Mouse (Mus musculus) Patski (cell line): ENCODE data around the gene Lpar5. TPM values are rescaled to one million over a fixed set of nuclear protein-coding genes. Genes with fewer than 3 reads are reported as not detected.
A peak's percentile ranks its signal among the peaks of the same experiment; 100 is the strongest.

Source experiments
- ATAC-seq: fragments of 100-300 bp; one replicate; pipeline ENCODE4 v1.8.0; 2021
- CTCF ChIA-PET: fragments of 350-600 bp; sonication (Branson Sonifier 250); formaldehyde crosslinking; loops from one replicate; lab custom pipeline; 2022; ENCODE audit warnings: inconsistent platforms; lab: Charles Lee
- POLR2A ChIA-PET: fragments of 350-600 bp; sonication (Branson Sonifier 250); formaldehyde crosslinking; loops from one replicate; lab custom pipeline; 2022; ENCODE audit warnings: antibody characterized with exemption, inconsistent platforms; lab: Charles Lee
- DNase-seq: peaks from one replicate; pipeline ENCODE4 v3.0.0-alpha.2; 2011; ENCODE audit warnings: low read depth, low spot score
- H3K27me3 ChIP-seq: fragments of 371-371 bp; one replicate; pipeline ENCODE4 v1.5.1; 2021
- CTCF ChIP-seq: fragments of 100-300 bp; IDR thresholded peaks from one replicate; pipeline ENCODE4 v1.5.1; 2021
- in situ Hi-C: fragments of 300-500 bp; cut with MboI; formaldehyde crosslinking; loops from 3 replicates; pipeline ENCODE4 v1.11.1; 2018; ENCODE audit warnings: low pct_unique_long_range_greater_than_20kb, mixed read lengths
- polyA plus RNA-seq: library from polyadenylated mRNA; unstranded; gene quantifications from one replicate; pipeline ENCODE4 v1.2.3, GENCODE M21; 2021

Gene Lpar5
- polyA plus RNA-seq, 1 experiment from 2014 or later, result not detected

- no peak for DNase-seq
- POLR2A ChIA-PET, result interaction anchor here (2.3 kb wide), 1 partner anchor 9 kb away, joined by 7 read pairs; no protein-coding TSS in a partner anchor
Measured at GRCm38 (mm10) chr6:125107705-125108104, 40.0 kb downstream of the Lpar5 start.

DNA sequence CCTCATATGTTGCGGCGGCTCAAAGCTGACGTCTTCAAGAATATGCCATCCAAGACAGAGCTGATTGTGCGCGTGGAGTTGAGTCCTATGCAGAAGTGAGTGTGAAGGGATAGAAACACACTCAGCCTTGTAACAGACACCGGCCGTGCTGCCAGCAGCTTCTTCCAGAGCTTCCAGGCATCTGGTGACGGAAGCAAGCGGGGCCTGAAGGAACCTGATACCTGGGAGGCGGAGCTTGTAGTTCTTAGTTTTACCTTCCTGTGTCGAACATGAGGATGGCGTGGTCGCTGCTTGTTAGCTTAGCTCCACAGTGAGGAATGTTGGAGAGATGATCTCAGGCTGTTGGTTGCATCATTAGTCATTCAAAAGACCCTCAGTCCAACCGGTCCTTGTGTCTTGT is 41.7 kb downstream of the Lpar5 start:
- ATAC-seq, result no peak
- no peak for TF ChIP-seq CTCF
- POLR2A ChIA-PET, result interaction anchor here (2.1 kb wide), 1 partner anchor 10 kb away, joined by 8 read pairs; no protein-coding TSS in a partner anchor
- DNase-seq, result no peak
- H3K27me3 ChIP-seq, result no peaks in the 10 kb centered on the region
- CTCF ChIA-PET, result interaction anchor here (0.8 to 3.5 kb wide), 3 partner anchors 9 to 31 kb away, joined by 3 to 19 read pairs (median 5); no protein-coding TSS in a partner anchor
- in situ Hi-C loops, result no loop called here

More at GRCm38 (mm10) chr6:125107705-125108104, 40.0 kb downstream of the Lpar5 start:
- CTCF ChIA-PET, result interaction anchor here (1.2 kb wide), 1 partner anchor 10 kb away, joined by 3 read pairs; no protein-coding TSS in a partner anchor
- in situ Hi-C loops, result no loop called here
- ATAC-seq, result no peak
- no peaks in the 10 kb centered on the region for H3K27me3 ChIP-seq
- TF ChIP-seq CTCF, result no peak

DNA sequence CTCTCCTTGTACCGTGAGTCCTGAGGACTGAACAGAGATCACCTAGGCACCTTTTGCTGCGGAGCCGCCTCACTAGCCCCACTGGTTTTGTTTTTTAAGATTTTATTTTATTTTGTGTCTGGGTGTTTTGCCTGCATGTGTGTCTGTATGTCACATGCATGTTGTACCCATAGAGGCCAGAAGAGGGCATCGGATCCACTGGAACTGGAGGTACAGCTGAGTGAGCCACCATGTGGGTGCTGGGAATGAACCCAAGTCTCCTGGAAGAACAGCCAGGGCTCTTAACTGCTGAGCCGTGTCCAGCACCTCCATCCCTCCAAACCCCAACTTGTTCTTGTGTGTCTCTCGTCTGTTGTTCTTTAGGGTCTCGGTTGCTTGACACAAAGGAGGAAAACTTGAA is 43.2 kb downstream of the Lpar5 start:
- peak; percentile 77 for TF ChIP-seq CTCF
- in situ Hi-C loops, result no loop called here
- ChIA-PET CTCF (interaction anchor here (0.7 to 3.5 kb wide), 6 partner anchors 9 to 49 kb away, joined by 3 to 25 read pairs (median 3); no protein-coding TSS in a partner anchor), POLR2A (no interaction called here)
- ATAC-seq, result no peak
- no peak for DNase-seq
- no peaks in the 10 kb centered on the region for H3K27me3 ChIP-seq

- CTCF ChIA-PET, result interaction anchor here (3.5 kb wide), 1 partner anchor 11 kb away, joined by 19 read pairs; no protein-coding TSS in a partner anchor
- in situ Hi-C loops, result no loop called here
- ATAC-seq, result no peak
Measured at GRCm38 (mm10) chr6:125112553-125112952, 44.8 kb downstream of the Lpar5 start.

GRCm38 (mm10) chr6:125119387-125119786 is 51.7 kb downstream of the Lpar5 start:
- no peak for DNase-seq
- no peak for TF ChIP-seq CTCF
- H3K27me3 ChIP-seq, result no peaks in the 10 kb centered on the region
- in situ Hi-C loops, result no loop called here
- ChIA-PET POLR2A (interaction anchor here (0.6 kb wide), 1 partner anchor 177 kb away, joined by 3 read pairs; no protein-coding TSS in a partner anchor), CTCF (no interaction called here)
- ATAC-seq, result no peak

More at GRCm38 (mm10) chr6:125112553-125112952, 44.8 kb downstream of the Lpar5 start:
- POLR2A ChIA-PET, result no interaction called here
- DNase-seq, result no peak
- H3K27me3 ChIP-seq, result no peaks in the 10 kb centered on the region
- TF ChIP-seq CTCF, result no peak

DNA sequence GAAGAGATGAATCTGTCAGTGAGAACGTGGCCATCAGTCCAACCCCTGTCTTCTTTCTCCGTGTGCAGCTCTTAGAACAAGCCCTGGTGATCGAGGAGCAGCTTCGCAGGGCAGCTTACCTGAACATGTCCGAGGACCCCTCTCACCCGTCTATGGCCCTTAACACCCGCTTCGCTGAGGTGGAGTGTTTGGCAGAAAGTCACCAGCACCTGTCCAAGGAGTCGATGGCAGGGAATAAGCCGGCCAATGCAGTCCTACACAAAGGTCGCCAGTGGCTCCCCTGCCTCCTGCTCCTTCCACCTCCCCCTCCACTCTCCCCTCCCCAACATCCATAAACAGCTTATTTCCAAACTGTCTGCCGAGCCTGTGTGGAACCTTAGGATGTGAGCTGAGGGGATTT is 61.0 kb downstream of the Lpar5 start:
- no peak for ATAC-seq
- CTCF ChIA-PET, result interaction anchor here (0.8 to 1.4 kb wide), 2 partner anchors 14 to 23 kb away, joined by 3 to 5 read pairs; no protein-coding TSS in a partner anchor
- no peak for DNase-seq
- no peaks in the 10 kb centered on the region for H3K27me3 ChIP-seq
- in situ Hi-C loops, result no loop called here
- no peak for TF ChIP-seq CTCF
- POLR2A ChIA-PET, result no interaction called here

DNA sequence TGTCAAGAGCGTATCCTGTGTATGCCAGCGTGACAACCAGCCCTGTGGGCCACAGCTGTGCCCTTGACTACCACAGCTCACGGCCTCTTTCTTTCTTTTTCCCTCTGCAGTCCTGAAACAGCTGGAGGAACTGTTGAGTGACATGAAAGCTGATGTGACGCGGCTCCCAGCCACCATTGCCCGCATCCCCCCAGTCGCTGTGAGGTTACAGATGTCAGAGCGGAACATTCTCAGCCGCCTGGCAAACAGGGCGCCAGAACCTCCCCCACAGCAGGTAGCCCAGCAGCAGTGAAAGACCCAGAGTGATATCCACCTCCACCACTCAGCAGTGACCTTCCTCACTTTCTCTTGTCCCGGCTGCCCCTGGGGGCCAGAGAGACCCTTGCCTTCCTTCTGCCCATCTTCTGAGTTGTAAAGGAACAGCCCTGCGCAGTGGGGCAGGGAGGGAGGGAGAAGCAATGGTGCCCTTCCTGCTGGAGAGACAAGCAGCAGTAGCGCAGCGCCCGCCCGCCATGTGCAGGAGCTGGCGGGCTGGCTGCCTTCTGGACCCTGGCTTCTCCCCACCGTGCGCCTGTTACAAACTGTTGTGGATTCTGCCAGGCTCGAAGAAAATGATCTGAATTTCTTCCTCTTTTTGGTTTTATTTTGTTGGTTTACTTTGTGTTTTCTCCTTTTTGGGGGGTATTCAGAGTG is 62.1 kb downstream of the Lpar5 start:
- no peaks in the 10 kb centered on the region for H3K27me3 ChIP-seq
- ATAC-seq, result no peak
- no peak for DNase-seq
- POLR2A ChIA-PET, result interaction anchor here (0.5 to 0.6 kb wide), 2 partner anchors 164 to 195 kb away, joined by 3 read pairs; partner anchors contain the start of gene Cops7a
- CTCF ChIA-PET, result interaction anchor here (0.8 to 1.4 kb wide), 2 partner anchors 15 to 22 kb away, joined by 3 to 5 read pairs; no protein-coding TSS in a partner anchor
- in situ Hi-C loops, result loop anchor here (10.0 kb wide), 1 partner anchor 225 kb away; no protein-coding TSS in a partner anchor
- no peak for TF ChIP-seq CTCF

GRCm38 (mm10) chr6:125131302-125132156 is 63.8 kb downstream of the Lpar5 start, which contains the start of gene Nop2:
TSS of gene Nop2 (plus strand) at chr6:125131909.
- ChIA-PET POLR2A (no interaction called here), CTCF (no interaction called here)
- ATAC-seq (peak; percentile 61), DNase-seq (peak; percentile 62)
- H3K27me3 ChIP-seq, result no peaks in the 10 kb centered on the region
- in situ Hi-C loops, result loop anchor here (10.0 kb wide), 1 partner anchor 223 kb away; no protein-coding TSS in a partner anchor
- no peak for TF ChIP-seq CTCF

Other genes starting within 250 kb of the Lpar5 start
- 130 TPM for gene Usp5, start 238.4 kb upstream of the Lpar5 start, polyA plus RNA-seq
- gene Cdca3, start 238.4 kb upstream of the Lpar5 start, polyA plus RNA-seq, result 66.3 TPM
- gene Gnb3, start 227.6 kb upstream of the Lpar5 start, polyA plus RNA-seq, result 0.09 TPM
- 15.1 TPM for gene P3h3, start 210.2 kb upstream of the Lpar5 start, polyA plus RNA-seq
- gene Gpr162, start 203.9 kb upstream of the Lpar5 start, polyA plus RNA-seq, result 10.3 TPM
- gene Cd4, start 179.7 kb upstream of the Lpar5 start, polyA plus RNA-seq, result not detected
- gene Lag3, start 156.2 kb upstream of the Lpar5 start, polyA plus RNA-seq, result 0.49 TPM
- 850 TPM for gene Ptms, start 147.8 kb upstream of the Lpar5 start, polyA plus RNA-seq
- 442 TPM for gene Mlf2, start 136.5 kb upstream of the Lpar5 start, polyA plus RNA-seq
- 153 TPM for gene Cops7a, start 102.4 kb upstream of the Lpar5 start, polyA plus RNA-seq
- 12.9 TPM for gene Pianp, start 71.2 kb upstream of the Lpar5 start, polyA plus RNA-seq
- 53.0 TPM for gene Zfp384, start 58.8 kb upstream of the Lpar5 start, polyA plus RNA-seq
- gene Ing4, start 28.2 kb upstream of the Lpar5 start, polyA plus RNA-seq, result 77.6 TPM
- 9.7 TPM for gene Acrbp, start 18.2 kb upstream of the Lpar5 start, polyA plus RNA-seq
- gene Chd4, start 28.1 kb downstream of the Lpar5 start, polyA plus RNA-seq, result 198 TPM
- gene Nop2, start 64.0 kb downstream of the Lpar5 start, polyA plus RNA-seq, result 65.0 TPM
- gene Iffo1, start 77.3 kb downstream of the Lpar5 start, polyA plus RNA-seq, result 6.2 TPM
- 889 TPM for gene Gapdh, start 98.5 kb downstream of the Lpar5 start, polyA plus RNA-seq
- 73.8 TPM for gene Ncapd2, start 123.8 kb downstream of the Lpar5 start, polyA plus RNA-seq
- gene Mrpl51, start 123.9 kb downstream of the Lpar5 start, polyA plus RNA-seq, result 175 TPM
- 7.5 TPM for gene Vamp1, start 147.6 kb downstream of the Lpar5 start, polyA plus RNA-seq
- gene Tapbpl, start 163.9 kb downstream of the Lpar5 start, polyA plus RNA-seq, result 18.2 TPM
- 0.33 TPM for gene Cd27, start 169.1 kb downstream of the Lpar5 start, polyA plus RNA-seq
- gene Tuba3a, start 218.1 kb downstream of the Lpar5 start, polyA plus RNA-seq, result not detected
- 164 TPM for gene Ltbr, start 246.0 kb downstream of the Lpar5 start, polyA plus RNA-seq